Mouse (Mus musculus) ES-Bruce4 (cell line): ENCODE data around the gene St6galnac3. TPM values are rescaled to one million over a fixed set of nuclear protein-coding genes. Genes with fewer than 3 reads are reported as not detected.

ENCODE experiments used
- H3K27ac ChIP-seq: 2 replicates; pipeline ENCODE4 v1.5.1; 2012; ENCODE audit warnings: low read length, inconsistent platforms; ENCODE audit not compliant: insufficient read depth
- H3K27me3 ChIP-seq: 2 replicates; pipeline ENCODE4 v1.6.1; 2012; ENCODE audit warnings: mild to moderate bottlenecking, low read length, inconsistent platforms; ENCODE audit not compliant: control insufficient read depth, poor library complexity, insufficient read depth, severe bottlenecking
- H3K36me3 ChIP-seq: 2 replicates; pipeline ENCODE4 v1.6.1; 2012; ENCODE audit warnings: inconsistent platforms, mild to moderate bottlenecking, low read length, moderate library complexity; ENCODE audit not compliant: control insufficient read depth, poor library complexity, insufficient read depth, severe bottlenecking
- H3K4me1 ChIP-seq: one replicate; pipeline ENCODE4 v1.8.1; 2011; ENCODE audit warnings: low read length; ENCODE audit not compliant: control insufficient read depth, insufficient read depth
- H3K4me3 ChIP-seq: 2 replicates; pipeline ENCODE4 v1.5.1; 2011; ENCODE audit warnings: low read depth, mild to moderate bottlenecking, low read length
- H3K9ac ChIP-seq: 2 replicates; pipeline ENCODE4 v1.6.1; 2012; ENCODE audit warnings: low read depth, mild to moderate bottlenecking, inconsistent platforms; ENCODE audit not compliant: poor library complexity, severe bottlenecking
- H3K9me3 ChIP-seq: replicated peaks from 2 replicates; pipeline ENCODE4 v1.6.1; 2012; ENCODE audit warnings: mild to moderate bottlenecking, low read length, inconsistent platforms; ENCODE audit not compliant: control insufficient read depth, poor library complexity, insufficient read depth, severe bottlenecking
- CTCF ChIP-seq: IDR thresholded peaks from one replicate; pipeline ENCODE4 v1.8.1; 2011; ENCODE audit warnings: low read depth, low read length
- EP300 ChIP-seq: IDR thresholded peaks from 2 replicates; pipeline ENCODE4 v1.6.1; 2011; ENCODE audit warnings: low read depth, low read length; ENCODE audit not compliant: insufficient read depth
- POLR2A ChIP-seq: IDR thresholded peaks from one replicate; pipeline ENCODE4 v1.8.1; 2011; ENCODE audit warnings: low read length; ENCODE audit not compliant: insufficient read depth
- polyA plus RNA-seq: library from polyadenylated mRNA; stranded (reverse); fragments of >200 nt; gene quantifications from 2 replicates; pipeline ENCODE4 v1.2.4, GENCODE M21; 2011; ENCODE audit warnings: low read depth; ENCODE audit not compliant: missing spikeins, insufficient read depth, insufficient read length

St6galnac3 gene
- polyA plus RNA-seq, 1 experiment: 4.8 TPM

DNA sequence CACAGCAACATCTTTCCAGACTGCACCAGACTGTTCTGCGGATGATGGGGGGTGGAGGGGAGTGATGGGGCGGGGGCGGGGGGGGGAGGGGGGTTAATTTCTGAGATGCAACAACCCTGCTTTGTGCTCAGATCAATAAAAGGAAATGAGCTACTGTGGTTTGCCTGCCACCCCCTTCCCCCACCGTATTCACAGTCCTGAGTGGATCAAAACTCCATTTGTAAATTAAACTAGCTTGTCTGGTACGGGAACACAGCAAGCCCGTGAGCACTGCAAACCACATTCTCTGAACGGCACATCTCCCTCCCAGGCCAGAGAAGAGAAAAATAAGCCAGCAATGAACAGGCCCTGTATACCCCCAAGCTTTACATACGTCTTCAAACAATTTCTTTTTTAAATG lies 76.3 kb downstream of the St6galnac3 start:
- no peak overlapping the region for H3K27ac ChIP-seq
- H3K9ac ChIP-seq: no peak overlapping the region
- no peaks in the 10 kb centered on the region for H3K27me3 ChIP-seq
- H3K4me3 ChIP-seq: no peak overlapping the region
- no peak for TF ChIP-seq EP300
- TF ChIP-seq POLR2A: no peak
- no peak for TF ChIP-seq CTCF
- H3K4me1 ChIP-seq: no peaks in the 10 kb centered on the region
- no peaks in the 10 kb centered on the region for H3K9me3 ChIP-seq
- no peaks in the 10 kb centered on the region for H3K36me3 ChIP-seq

DNA sequence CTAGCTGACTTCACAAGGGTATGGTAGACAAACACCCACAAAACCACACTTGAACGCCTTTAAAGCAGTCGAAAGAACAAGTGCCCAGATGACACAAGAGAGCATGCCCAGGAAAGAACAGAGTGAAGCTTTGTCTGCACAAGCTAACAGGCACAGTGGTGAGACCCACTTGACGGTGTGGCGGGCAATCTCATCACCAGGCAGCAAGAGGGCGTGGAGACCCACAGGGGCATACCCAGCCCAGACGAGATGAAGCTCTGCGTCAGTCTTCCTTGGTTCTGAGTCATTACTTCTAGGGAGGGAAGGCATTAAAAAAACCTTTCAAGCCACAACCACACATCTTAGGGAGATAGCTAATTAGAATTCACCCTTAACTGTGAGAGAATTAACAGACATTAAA lies 79.2 kb downstream of the St6galnac3 start:
- no peak overlapping the region for H3K9ac ChIP-seq
- H3K27ac ChIP-seq: no peak overlapping the region
- H3K4me3 ChIP-seq: no peak overlapping the region
- H3K9me3 ChIP-seq: no peaks in the 10 kb centered on the region
- TF ChIP-seq EP300 (no peak), CTCF (no peak), POLR2A (no peak)
- H3K4me1 ChIP-seq: no peaks in the 10 kb centered on the region
- H3K27me3 ChIP-seq: no peaks in the 10 kb centered on the region
- no peaks in the 10 kb centered on the region for H3K36me3 ChIP-seq

DNA sequence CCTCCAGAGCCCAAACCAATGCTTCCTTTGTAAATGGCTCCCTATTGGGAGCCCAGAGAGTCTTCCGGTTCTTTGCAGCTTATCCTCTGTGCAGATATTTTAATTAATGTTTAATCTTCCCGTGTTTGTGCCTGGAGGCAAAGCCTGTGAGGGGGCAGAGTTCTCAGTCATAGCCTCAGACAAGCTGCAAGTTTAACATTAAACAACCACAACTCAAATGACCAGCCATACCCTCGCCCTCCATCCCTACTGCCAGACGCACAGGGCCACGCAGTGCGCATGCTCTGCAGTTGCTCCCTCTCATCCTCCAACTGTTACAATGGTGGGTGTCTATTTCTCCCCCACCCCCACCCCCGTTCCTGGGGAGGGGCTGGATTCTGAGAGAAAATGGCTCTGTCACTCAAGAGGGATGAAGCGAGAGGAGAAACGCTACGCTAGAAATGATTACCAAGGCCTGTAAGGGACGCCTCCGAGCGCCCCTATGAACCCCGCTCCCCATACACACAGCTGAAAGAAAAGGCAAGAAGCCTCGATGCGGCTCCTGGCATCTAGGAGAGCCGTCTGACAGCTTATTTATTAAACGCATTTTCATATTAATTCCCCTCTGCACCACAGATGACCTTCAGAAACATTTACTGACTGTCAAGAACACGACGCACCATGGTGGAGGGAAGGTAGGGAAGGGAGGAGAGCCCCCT lies 81.0 kb downstream of the St6galnac3 start:
- Histone ChIP-seq H3K9ac (no peak overlapping the region), H3K27ac (no peak overlapping the region), H3K27me3 (no peaks in the 10 kb centered on the region), H3K4me1 (no peaks in the 10 kb centered on the region), H3K36me3 (no peaks in the 10 kb centered on the region), H3K4me3 (no peak overlapping the region), H3K9me3 (no peaks in the 10 kb centered on the region)
- TF ChIP-seq CTCF (no peak), POLR2A (no peak), EP300 (no peak)

DNA sequence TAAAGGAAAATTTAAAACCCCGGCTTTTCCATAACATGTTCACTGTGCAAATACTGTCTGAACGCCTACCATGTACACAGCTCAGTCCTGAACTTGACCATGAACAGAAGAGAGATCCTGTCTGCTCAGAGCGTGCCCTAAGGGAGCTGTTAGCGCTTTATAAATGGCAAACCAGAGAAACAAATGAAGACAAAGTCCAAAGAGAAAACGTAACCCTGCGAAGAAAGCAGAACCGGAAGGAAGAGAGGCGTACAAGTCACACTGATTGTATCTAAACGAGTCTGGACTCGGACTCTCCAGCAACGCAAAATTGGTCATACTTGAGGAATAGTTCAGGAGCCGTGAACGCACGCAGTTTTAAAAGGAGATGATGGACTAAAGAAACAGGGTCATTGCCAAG lies 82.1 kb downstream of the St6galnac3 start:
- Histone ChIP-seq H3K9me3 (no peaks in the 10 kb centered on the region), H3K4me1 (no peaks in the 10 kb centered on the region), H3K9ac (no peak overlapping the region), H3K27me3 (no peaks in the 10 kb centered on the region), H3K27ac (no peak overlapping the region), H3K4me3 (no peak overlapping the region), H3K36me3 (no peaks in the 10 kb centered on the region)
- TF ChIP-seq EP300 (no peak), POLR2A (no peak), CTCF (no peak)

DNA sequence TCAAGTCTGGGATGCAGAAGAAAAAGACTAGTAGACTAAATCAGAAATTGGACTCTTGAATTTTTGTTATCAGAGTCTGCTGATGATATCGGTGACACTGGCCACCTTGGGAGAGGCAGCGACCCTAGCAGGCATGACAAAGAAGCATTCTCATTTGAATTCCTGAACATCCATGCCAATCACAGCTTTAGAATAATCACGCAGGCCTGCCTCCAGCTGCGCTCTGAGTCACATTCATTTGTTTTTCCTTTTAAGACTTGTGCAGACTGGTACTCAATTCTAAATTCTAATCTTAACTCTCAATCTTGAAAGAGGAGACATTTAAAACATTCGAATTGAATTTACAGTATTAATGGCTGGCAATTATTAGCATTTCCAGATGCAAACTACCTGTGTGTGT lies 83.2 kb downstream of the St6galnac3 start:
- peaks cover under 1% of the 10 kb centered on the region for H3K4me1 ChIP-seq
- H3K9me3 ChIP-seq: no peaks in the 10 kb centered on the region
- TF ChIP-seq POLR2A (no peak), EP300 (no peak), CTCF (no peak)
- H3K27me3 ChIP-seq: no peaks in the 10 kb centered on the region
- H3K4me3 ChIP-seq: no peak overlapping the region
- no peak overlapping the region for H3K9ac ChIP-seq
- H3K27ac ChIP-seq: no peak overlapping the region
- H3K36me3 ChIP-seq: no peaks in the 10 kb centered on the region

DNA sequence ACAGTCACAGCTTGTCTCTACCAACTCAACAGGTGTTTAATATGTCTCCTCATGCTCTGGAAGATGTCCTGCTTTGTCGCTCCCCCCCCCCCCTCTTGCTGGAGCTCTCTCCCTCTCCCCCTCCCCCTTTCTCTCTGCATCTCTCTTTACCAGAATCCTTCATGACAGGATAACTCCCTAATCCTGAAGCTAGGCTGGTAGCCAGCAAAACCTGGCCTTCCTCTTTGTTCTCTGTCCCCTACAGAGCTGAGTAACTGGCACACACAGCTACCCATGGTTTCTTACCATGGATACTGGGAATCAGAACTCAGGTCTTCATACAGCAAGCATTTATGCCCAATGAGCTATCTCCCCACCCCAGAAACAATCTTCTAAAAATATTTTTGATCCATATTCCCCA lies 87.6 kb downstream of the St6galnac3 start:
- Histone ChIP-seq H3K36me3 (no peaks in the 10 kb centered on the region), H3K9me3 (no peaks in the 10 kb centered on the region), H3K27ac (no peak overlapping the region), H3K27me3 (no peaks in the 10 kb centered on the region), H3K4me1 (peaks cover 3% of the 10 kb centered on the region), H3K9ac (no peak overlapping the region), H3K4me3 (no peak overlapping the region)
- TF ChIP-seq EP300: no peak
- TF ChIP-seq CTCF: no peak
- no peak for TF ChIP-seq POLR2A
